Mouse (Mus musculus): Measurements from ENCODE around the gene Clic1.
A peak's percentile ranks its signal among the peaks of the same experiment; 100 is the strongest.

Gene Clic1

DNA sequence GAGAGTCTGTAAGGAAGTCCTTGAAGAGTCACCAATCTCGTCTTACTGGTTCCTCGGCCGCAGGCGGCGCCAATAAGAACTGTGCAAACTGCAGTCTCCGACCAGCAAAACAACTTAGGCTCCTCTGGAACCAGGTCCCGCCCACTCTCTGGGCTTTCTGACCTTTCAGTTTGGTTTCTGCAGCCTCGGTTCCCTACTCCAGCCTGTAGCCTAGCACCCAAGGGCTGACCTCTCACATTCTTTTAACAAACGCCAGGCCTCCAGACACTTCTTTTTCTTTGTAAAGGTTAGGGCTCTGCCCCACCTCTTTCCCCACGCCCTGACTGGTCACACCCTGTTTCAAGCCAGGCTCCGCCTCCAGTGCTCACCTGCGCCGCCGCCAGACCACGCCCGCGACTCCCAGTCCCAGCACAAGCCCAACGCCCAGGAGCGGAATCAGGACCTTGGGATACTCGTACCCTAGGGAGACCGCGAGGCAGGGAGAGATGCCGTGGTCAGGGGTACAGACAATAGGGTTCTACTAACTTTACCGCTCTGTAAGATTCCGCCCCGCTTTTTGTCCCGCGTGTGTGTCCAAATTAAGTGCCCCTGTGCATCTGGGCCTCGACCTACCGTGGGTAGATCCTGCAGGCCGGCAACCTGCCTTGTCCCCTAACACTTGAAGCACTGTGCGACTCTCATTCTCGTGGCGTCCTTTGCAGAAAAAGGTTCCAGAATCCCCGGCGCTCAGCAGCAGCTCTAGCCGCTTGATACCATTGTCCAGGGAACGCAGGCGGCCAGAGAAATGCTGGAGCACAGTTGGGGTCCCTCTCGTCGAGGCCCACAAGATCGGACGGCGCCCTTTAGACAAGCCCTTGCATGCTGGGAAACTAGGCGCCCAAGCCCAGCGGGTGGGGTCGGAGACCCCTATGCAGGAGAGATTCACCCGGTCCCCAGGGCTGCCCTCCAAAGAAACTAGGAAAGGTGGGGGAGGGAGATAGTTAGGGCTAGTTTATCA lies 15.5 kb downstream of the Clic1 start, which contains the start of gene Ly6g6c:
Gene Ly6g6c (plus strand): TSS at position 438 of the 997 bp plus-strand sequence.
- peak; percentile 42 for DNase-seq

DNA sequence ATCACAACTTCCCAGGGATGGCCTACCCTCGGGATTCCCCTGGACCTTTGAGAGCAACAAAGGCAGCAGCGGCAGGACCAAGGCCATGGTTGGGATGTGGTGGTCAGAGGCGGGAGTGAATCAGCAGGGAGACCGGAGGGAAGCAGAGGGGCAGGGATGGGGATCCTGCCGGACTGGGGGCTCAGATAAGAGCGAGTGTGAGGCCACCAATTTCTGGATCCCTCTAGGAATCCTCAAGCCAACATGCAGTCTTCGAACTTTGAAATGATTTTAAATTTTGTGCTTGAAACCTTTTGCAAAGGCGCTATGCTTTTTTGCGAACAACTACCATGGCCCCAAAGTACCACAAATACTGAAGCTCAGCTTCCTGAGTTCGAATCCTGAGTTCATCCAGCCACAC lies 16.3 kb downstream of the Clic1 start, which contains the start of gene Mpig6b:
Gene Mpig6b (minus strand): TSS at position 101 of the 400 bp plus-strand sequence.
- no peak for DNase-seq

GRCm38 (mm10) chr17:35068213-35068914 lies 18.6 kb downstream of the Clic1 start:
- no peak for DNase-seq

GRCm38 (mm10) chr17:35070556-35071229 lies 20.9 kb downstream of the Clic1 start:
- peak; percentile 80 for DNase-seq

GRCm38 (mm10) chr17:35071454-35071853 lies 21.7 kb downstream of the Clic1 start:
- no peak for DNase-seq

DNA sequence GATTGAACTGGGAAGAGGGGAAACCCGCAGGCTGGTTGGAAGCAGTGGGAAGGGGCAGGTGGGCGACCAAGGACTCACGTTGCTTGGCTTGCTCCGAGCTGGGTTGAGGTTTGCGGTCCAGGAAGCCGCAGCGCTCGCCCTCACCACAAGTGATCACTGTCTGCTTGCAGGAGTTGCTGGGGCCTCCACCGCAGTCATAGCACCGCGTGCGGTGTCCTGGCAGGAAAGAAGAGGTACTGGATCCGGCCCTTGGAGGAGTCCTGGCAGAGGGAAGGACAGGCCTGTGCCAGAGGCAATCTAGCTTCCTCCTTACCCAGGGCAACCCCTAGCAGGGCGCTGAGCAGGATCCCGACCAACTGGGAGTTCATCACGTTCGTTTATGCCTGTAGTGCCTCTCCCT lies 24.3 kb downstream of the Clic1 start:
- DNase-seq = peak; percentile 61

GRCm38 (mm10) chr17:35076507-35077176 lies 26.9 kb downstream of the Clic1 start, which contains the start of gene Ly6g6e:
Ly6g6e (plus strand) TSS chr17:35076902.
- DNase-seq = no peak

- no peak for DNase-seq
These were observed 27.5 kb downstream of the Clic1 start for GRCm38 (mm10) chr17:35077285-35077684.

DNA sequence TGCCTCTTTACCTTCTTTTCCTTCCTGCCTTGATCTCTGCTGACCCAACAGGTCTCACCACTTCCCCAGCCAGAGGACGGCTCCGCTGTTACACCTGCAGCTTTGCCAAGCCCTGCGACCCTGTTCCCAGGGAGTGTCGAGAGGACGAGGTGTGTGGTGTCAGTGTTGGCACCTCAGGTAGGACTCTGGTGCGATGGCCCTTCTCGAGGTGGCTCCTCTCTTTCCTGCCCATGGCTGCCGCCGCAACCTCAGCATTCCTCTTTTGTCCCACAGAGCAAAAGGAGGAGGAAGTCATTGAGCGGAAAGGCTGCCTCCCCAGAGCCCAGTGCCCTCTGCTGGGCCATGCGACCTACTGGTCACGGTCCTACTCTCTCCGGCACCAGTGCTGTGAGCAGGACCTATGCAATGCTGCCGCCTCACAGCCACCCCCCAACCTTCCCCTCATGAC lies 28.0 kb downstream of the Clic1 start, which contains the start of gene Ly6g6d:
Gene Ly6g6d (minus strand): TSS at position 280 of the 448 bp plus-strand sequence.
- DNase-seq = no peak

DNA sequence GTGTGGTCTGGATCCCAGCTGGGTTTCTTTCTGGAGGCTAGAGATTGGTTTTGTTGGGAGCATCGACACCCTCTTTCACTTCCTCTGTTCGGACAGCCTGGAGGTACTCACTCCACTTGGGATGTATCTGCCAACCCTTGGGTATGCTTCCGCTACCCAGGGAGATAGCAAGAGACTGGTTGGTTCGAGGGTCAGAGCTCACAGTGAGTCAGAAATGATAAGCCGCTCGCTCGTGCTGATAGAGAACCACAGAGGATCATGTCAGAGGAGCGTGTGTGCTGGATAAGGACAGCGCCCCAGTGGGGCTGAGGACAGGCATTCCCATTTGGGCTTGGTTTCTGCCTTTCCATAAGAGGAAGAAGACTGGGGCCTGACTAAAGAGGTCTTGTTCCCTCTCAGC lies 30.0 kb downstream of the Clic1 start:
- no peak for DNase-seq

DNA sequence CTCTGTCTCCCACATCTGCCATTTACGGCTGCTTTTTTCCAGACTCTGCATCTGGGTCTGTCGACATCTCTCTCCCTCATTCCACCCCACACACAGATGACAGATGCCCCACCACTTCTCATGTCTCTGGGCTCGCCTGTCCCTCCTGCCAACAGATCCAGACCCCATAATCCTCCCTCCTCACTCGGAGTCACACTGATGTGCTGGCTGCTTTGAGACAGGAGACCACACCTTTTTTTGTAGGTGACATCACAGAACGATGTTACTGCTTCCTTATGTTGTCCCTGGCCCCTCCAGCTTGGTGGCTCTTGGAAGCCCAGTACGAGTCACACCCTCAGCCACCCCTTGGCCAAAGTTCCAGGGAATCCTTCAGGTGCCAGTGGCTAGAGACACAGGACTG lies 30.5 kb downstream of the Clic1 start:
- DNase-seq = no peak

- no peak for DNase-seq
These were observed 30.9 kb downstream of the Clic1 start for GRCm38 (mm10) chr17:35080710-35081109.

GRCm38 (mm10) chr17:35082841-35083576 lies 33.2 kb downstream of the Clic1 start:
- DNase-seq = no peak

- DNase-seq = no peak
These were observed 34.2 kb downstream of the Clic1 start for GRCm38 (mm10) chr17:35083929-35084497.

DNA sequence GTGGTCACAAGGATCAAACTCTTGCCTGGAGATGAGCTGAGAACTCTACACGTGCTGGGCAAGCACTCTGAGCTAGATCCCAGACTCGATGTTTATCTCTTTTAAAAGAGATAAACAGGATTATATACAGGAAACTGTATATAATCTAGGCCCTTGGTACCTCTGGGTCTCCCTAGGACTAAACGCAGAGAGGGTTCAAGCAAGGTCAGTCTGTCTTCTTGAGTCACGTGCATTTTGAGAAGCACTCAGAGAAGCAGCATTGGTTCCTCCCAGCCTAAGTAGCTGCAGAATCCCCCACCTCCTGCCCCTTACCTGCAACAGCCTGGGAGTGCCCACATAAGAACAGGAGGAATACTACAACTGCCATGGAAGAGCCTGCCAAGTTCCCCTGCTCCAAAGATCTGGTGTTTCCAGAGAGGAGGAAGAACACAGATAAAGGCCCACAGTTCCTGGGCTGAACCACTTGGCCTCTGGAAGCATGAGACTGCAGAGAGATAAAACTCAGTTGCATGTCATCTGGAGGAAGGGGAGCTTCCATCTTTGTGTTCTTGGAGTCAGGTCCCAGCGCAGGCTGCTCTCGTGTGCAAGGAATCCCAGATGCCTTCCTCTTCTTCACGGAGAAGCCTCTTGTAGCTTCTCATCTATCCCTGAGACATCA lies 35.6 kb downstream of the Clic1 start, which contains the start of gene Ly6g6f:
Gene Ly6g6f (minus strand): TSS at position 403 of the 658 bp plus-strand sequence.
- no peak for DNase-seq

DNA sequence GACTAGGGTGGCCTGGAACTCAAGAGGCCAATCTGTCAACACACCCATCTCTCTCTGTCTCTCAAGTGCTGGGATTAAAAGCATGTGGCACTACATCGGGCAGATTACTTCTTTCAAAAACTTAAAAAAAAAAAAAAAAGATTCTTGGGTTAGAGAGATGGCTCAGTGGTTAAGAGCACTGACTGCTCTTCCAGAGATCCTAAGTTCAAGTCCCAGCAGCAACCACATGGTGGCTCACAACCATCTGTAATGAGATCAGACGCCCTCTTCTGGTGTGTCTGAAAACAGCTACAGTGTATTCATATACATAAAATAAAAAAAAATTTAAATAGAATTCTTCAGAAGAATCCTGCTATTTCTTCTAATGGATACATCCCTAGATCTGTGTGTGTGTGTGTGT lies 38.4 kb downstream of the Clic1 start:
- DNase-seq = no peak

DNA sequence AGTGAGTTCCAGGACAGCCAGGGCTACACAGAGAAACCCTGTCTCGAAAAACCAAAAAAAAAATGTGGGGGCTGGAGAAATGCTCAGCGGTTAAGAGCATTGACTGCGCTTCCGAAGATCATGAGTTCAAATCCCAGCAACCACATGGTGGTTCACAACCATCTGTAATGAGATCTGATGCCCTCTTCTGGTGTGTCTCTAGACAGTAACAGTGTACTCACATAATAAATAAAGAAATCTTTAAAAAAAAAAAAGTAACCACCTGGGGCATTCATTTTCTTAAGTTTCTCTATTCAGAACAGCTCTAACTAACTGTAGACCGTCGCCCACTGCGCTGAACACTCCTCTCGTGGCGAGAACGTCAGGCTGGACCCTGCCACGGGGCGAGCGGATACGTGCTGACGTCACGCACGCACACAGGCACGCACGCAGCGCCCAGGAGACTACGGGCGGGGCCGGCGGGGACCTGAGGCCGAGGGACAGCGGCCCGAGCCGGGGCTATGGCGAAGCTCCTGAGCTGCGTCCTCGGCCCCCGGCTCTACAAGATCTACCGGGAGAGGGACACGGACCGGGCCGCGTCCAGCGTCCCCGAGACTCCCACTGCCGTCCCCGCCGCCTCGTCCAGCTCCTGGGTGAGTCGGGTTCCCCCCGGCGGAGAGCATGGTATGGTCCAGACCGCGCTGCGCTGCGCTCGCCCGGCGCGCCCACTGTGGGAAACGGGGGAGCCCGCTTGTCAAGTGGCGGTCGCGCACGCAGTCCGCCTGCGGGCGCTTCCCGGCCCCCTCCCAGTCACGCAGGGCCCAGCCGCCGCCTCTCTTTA lies 39.3 kb downstream of the Clic1 start, which contains the start of gene Abhd16a:
Gene Abhd16a (plus strand): TSS at position 439 of the 820 bp plus-strand sequence.
- DNase-seq = peak; percentile 95

- DNase-seq = no peak
These were observed 40.6 kb downstream of the Clic1 start for GRCm38 (mm10) chr17:35090166-35090932.
